Mouse (Mus musculus): ENCODE measurements around the gene Tec. TPM values are rescaled to one million over a fixed set of nuclear protein-coding genes. Genes with fewer than 3 reads are reported as not detected.

Gene Tec
- polyA plus RNA-seq, 1 experiment from 2014 or later: 7.9 TPM

DNA sequence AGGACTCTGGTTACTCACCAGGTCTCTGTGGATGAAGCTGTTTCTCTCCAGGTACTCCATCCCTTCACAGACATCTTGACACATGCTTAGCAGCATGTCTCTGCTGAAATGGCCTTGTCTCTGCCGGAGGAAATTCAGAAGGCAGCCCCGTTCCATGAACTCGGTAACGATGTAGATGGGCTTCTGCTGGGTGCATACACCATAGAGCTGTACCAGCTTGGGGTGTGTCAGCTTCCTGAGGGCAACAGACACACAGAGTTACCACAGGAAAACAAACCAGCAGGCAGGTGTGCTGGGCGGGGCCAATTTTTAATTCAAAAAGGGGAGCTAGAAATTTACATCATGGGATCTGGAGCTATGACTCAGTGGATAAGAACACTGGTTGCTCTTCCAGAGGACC, 104.7 kb downstream of the Tec start:
- Histone ChIP-seq H3K27ac (replicated peaks) (no peak overlapping the region), H3K27me3 (no peaks in the 10 kb centered on the region), H3K9ac (no peak overlapping the region), H3K36me3 (peaks cover 3% of the 10 kb centered on the region; the same call in 1 of the 2 replicates), H3K4me2 (replicated peaks) (no peak overlapping the region), H3K4me1 (peaks cover 2% of the 10 kb centered on the region; the same call in 1 of the 2 replicates), H3K9me3 (replicated peaks) (no peaks in the 10 kb centered on the region), H3K4me3 (replicated peaks) (no peak overlapping the region)
- WGBS: 90% methylated on average over 5 of the region's 5 CpGs
- ATAC-seq (ENCODE audit: insufficient number of reproducible peaks, low FRiP score, low TSS enrichment, low read depth): no peak

DNA sequence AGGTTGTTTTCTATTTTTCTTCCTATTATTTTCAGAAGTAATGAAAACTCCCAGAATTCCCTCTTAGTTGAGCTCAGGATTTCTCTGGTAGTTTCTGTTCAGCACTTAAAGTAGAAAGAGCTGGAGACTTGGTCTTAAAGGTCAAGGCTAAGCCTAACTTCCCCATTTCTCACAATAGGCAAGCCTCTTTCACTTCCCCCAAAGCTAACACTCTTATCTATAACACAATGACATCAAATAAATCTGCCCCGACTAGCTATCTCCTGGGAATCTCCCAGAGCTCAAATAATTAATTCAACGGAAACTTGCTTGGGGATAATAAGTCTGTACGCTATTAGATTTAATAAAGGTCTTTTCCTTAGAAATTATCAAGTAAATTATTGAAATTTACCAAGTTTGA, 105.3 kb downstream of the Tec start:
- Histone ChIP-seq H3K27me3 (no peaks in the 10 kb centered on the region), H3K4me3 (replicated peaks) (no peak overlapping the region), H3K4me1 (peaks cover 2% of the 10 kb centered on the region; the same call in 1 of the 2 replicates), H3K9ac (no peak overlapping the region), H3K9me3 (replicated peaks) (no peaks in the 10 kb centered on the region), H3K27ac (replicated peaks) (no peak overlapping the region), H3K36me3 (peaks cover 3% of the 10 kb centered on the region; the same call in 1 of the 2 replicates), H3K4me2 (replicated peaks) (no peak overlapping the region)
- no peak for ATAC-seq (ENCODE audit: insufficient number of reproducible peaks, low FRiP score, low TSS enrichment, low read depth)
- WGBS: 70% methylated on average over 3 of the region's 3 CpGs

DNA sequence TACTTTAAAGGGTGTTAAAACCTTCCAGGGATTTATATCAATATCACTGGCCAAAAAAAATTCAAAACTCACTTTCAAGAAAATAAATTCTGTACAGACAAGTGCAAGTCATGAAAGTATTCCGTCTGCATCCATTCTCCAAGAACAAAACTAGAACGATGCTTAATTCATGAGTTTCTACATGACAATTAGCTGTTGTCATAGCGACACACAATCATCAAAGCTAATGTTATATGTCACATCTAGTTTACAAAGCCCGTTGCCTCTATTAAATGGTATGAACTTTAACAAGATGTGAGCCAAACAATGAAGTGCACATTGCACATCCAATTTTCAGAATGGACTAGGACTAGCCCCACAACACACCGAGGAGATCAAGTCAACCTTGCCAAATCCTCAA, 106.5 kb downstream of the Tec start:
- ATAC-seq (ENCODE audit: insufficient number of reproducible peaks, low FRiP score, low TSS enrichment, low read depth): no peak
- peaks cover 2% of the 10 kb centered on the region; the same call in 1 of the 2 replicates for H3K4me1 ChIP-seq
- no peak overlapping the region for H3K27ac ChIP-seq (replicated peaks)
- H3K36me3 ChIP-seq: peaks cover 3% of the 10 kb centered on the region; the same call in 1 of the 2 replicates
- no peaks in the 10 kb centered on the region for H3K9me3 ChIP-seq (replicated peaks)
- no peak overlapping the region for H3K4me2 ChIP-seq (replicated peaks)
- H3K27me3 ChIP-seq: no peaks in the 10 kb centered on the region
- no peak overlapping the region for H3K9ac ChIP-seq
- no peak overlapping the region for H3K4me3 ChIP-seq (replicated peaks)
- WGBS: 80% methylated on average over 5 of the region's 5 CpGs

DNA sequence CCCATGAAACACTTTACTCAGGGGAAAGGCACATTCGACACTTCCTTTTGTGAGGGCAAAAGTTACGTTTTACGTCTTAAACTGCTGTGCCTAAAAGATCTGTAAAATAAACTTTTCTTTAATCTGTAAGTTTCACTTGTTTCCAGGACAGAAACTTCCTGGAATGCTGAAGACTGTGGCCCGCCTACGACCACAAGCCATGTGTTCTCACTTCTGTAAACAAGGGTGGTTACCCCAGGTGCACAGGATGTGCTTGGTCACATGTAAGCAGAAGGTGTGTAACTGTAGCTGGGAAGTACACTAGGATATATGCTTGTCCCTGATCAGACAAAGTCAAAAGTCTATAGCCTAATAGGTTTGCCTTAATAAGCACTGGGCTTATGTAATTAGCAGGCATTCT, 107.0 kb downstream of the Tec start:
- Histone ChIP-seq H3K4me3 (replicated peaks) (no peak overlapping the region), H3K27ac (replicated peaks) (no peak overlapping the region), H3K4me1 (peaks cover 2% of the 10 kb centered on the region; the same call in 1 of the 2 replicates), H3K36me3 (peaks cover 3% of the 10 kb centered on the region; the same call in 1 of the 2 replicates), H3K27me3 (no peaks in the 10 kb centered on the region), H3K4me2 (replicated peaks) (no peak overlapping the region), H3K9me3 (replicated peaks) (no peaks in the 10 kb centered on the region), H3K9ac (no peak overlapping the region)
- no peak for ATAC-seq (ENCODE audit: insufficient number of reproducible peaks, low FRiP score, low TSS enrichment, low read depth)
- 61% methylated on average over 5 of the region's 5 CpGs for WGBS

DNA sequence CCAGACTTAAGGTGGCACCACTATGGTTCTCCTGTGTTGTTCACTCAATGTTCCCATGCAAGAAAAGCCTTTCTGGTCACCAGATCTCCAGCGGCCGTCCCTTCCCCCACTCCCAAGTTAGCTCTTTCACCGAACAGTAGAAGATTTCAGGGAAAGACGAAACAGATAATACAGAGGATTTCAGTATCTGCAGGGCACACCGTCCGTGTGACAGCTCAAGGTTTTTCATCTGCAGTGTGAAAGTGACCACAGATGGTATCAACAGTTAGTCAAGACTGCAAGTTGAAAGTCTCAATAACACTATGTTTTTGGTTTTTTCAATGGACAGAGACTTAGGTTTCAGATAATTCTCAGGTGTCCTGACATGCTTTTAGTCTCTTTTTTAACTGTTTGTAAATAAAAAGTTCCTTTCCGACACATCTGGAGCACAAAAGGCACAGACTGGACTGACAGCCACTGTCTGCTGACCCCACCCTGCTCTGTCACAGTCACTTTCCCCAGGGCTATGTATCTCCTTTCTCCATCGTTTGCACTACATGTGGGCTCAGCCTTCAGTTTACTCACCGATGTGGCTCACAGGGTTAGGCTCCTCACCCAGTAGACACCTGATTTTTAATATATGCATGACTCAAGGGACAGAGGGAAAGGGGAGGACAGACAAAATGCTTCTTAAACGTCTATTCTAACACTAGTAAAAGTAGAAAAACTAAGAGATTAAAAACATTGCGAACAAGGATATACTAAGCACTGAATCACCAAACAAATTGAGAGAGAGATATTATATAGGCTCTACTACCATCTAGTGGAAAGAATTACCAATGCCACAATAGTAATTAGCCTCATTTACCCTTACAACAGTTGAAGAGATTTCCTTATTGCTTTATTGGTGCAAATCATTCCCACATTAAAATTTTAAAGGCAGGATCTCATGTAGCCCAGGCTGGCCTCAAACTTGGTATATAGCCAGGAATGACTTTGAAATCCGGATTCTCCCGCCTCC, 109.1 kb downstream of the Tec start:
- peaks cover 2% of the 10 kb centered on the region; the same call in 1 of the 2 replicates for H3K4me1 ChIP-seq
- WGBS: 52% methylated on average over 13 of the region's 13 CpGs
- no peak for ATAC-seq (ENCODE audit: insufficient number of reproducible peaks, low FRiP score, low TSS enrichment, low read depth)
- H3K27ac ChIP-seq (replicated peaks): no peak overlapping the region
- peaks cover 3% of the 10 kb centered on the region; the same call in 1 of the 2 replicates for H3K36me3 ChIP-seq
- no peak overlapping the region for H3K9ac ChIP-seq
- H3K9me3 ChIP-seq (replicated peaks): no peaks in the 10 kb centered on the region
- no peak overlapping the region for H3K4me3 ChIP-seq (replicated peaks)
- H3K27me3 ChIP-seq: no peaks in the 10 kb centered on the region
- H3K4me2 ChIP-seq (replicated peaks): no peak overlapping the region

DNA sequence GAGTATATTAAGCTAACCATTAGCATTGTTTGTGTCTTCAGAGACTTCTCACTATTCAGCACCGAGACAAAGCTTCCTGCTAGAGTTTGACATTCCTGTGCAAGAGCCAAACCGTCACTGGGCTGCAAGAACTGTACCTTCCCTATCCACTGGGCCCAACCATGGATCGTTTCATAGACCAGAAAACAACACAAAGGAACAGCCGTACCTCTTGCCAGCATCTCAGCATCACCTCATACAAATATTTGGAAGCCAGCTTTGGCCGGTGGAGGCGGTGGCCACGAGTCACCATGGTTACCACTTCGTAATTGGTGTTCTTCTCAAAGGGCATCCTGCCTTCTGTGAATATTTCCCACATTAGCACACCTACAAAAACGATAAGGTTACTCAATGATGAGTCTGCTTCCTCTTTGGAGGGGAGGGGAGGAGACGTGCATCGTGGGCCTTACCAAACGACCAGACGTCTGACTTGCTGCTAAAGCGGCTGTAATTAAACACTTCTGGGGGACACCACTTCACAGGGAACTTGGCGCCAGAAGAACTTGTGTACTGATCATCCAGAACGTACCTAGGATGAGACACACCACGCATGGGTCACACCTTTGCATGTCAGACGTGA, 111.0 kb downstream of the Tec start:
- no peak overlapping the region for H3K4me3 ChIP-seq (replicated peaks)
- no peak for ATAC-seq (ENCODE audit: insufficient number of reproducible peaks, low FRiP score, low TSS enrichment, low read depth)
- no peaks in the 10 kb centered on the region for H3K36me3 ChIP-seq
- H3K27me3 ChIP-seq: no peaks in the 10 kb centered on the region
- no peak overlapping the region for H3K9ac ChIP-seq
- H3K9me3 ChIP-seq (replicated peaks): no peaks in the 10 kb centered on the region
- H3K4me1 ChIP-seq: peaks cover 2% of the 10 kb centered on the region; the same call in 1 of the 2 replicates
- H3K27ac ChIP-seq (replicated peaks): no peak overlapping the region
- no peak overlapping the region for H3K4me2 ChIP-seq (replicated peaks)
- WGBS: 76% methylated on average over 18 of the region's 18 CpGs

DNA sequence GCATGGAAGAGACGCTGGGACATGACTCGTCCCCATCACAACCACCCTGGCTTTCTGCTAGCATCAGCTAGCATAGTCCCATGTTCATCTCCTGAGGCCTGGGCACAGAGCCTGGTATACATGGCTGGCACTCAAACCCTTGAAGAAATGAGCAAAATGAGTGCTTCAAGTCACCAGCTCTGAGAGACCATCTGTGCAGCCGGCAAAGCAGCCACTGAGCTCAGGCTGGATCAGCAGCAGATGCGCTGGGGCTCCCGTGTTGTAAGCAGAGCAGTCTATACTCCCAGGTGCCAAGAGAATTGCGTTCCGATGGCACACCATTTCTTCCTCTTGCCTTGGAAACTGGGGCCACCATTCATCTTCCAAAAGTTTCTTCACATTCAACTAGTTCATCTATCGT, 112.3 kb downstream of the Tec start:
- ATAC-seq (ENCODE audit: insufficient number of reproducible peaks, low FRiP score, low TSS enrichment, low read depth): no peak
- no peak overlapping the region for H3K9ac ChIP-seq
- H3K36me3 ChIP-seq: no peaks in the 10 kb centered on the region
- H3K4me1 ChIP-seq: peaks cover 2% of the 10 kb centered on the region; the same call in 1 of the 2 replicates
- H3K9me3 ChIP-seq (replicated peaks): no peaks in the 10 kb centered on the region
- no peak overlapping the region for H3K4me3 ChIP-seq (replicated peaks)
- H3K27ac ChIP-seq (replicated peaks): no peak overlapping the region
- H3K27me3 ChIP-seq: no peaks in the 10 kb centered on the region
- 83% methylated on average over 8 of the region's 8 CpGs for WGBS
- H3K4me2 ChIP-seq (replicated peaks): no peak overlapping the region

DNA sequence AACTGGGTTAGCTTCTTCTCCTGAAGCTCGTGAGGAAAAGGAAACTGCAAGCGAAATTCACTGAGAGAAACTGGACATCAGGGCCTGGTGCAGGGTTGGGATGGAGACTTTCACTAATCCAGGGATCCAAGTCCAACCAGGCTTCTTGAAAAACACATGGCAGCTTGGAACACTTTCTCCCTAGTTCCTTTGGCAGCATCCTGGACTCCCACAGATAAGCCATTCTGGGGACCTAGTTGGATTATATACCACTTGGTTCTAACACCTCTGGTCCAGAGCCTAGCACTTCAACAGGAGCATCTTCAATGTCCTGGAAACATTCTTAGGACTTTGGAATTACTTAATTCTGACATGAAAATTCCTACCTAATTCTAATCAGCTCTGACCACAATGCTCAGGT, 113.2 kb downstream of the Tec start:
- Histone ChIP-seq H3K27ac (replicated peaks) (no peak overlapping the region), H3K27me3 (no peaks in the 10 kb centered on the region), H3K9ac (no peak overlapping the region), H3K9me3 (replicated peaks) (no peaks in the 10 kb centered on the region), H3K36me3 (no peaks in the 10 kb centered on the region), H3K4me2 (replicated peaks) (no peak overlapping the region), H3K4me1 (peaks cover 2% of the 10 kb centered on the region; the same call in 1 of the 2 replicates), H3K4me3 (replicated peaks) (no peak overlapping the region)
- ATAC-seq (ENCODE audit: insufficient number of reproducible peaks, low FRiP score, low TSS enrichment, low read depth): no peak
- 78% methylated on average over 2 of the region's 2 CpGs for WGBS

DNA sequence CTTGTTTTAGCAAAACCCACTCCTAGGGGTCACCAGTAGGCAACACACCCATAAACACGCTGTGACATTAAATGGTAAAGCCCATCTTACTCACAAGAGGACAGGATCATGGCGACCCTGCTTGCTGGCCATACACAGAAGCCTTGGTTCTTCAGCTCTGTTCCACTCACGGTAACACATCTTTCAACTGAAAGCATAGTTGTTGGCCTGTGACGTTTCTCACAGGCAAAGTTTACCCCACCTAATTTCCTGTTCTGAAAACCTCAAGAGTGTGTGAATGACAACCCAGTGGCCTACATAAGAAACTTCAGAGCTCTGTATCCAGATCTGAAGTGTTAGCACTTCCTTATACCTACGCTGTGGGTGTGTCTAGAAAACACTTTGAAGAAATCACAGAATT, 115.7 kb downstream of the Tec start, which contains the start of gene Txk:
Gene Txk (minus strand): TSS at position 193 of the 400 bp plus-strand sequence.
- Histone ChIP-seq H3K4me2 (replicated peaks) (no peak within 1 kb of the TSS), H3K27me3 (no peaks in the 10 kb centered on the region), H3K9me3 (replicated peaks) (no peaks in the 10 kb centered on the region), H3K36me3 (no peaks in the 10 kb centered on the region), H3K27ac (replicated peaks) (no peak within 1 kb of the TSS), H3K4me1 (no peaks in the 10 kb centered on the region), H3K9ac (no peak within 1 kb of the TSS), H3K4me3 (replicated peaks) (no peak within 1 kb of the TSS)
- 80% methylated on average over 5 of the region's 5 CpGs for WGBS
- ATAC-seq (ENCODE audit: insufficient number of reproducible peaks, low FRiP score, low TSS enrichment, low read depth): no peak

DNA sequence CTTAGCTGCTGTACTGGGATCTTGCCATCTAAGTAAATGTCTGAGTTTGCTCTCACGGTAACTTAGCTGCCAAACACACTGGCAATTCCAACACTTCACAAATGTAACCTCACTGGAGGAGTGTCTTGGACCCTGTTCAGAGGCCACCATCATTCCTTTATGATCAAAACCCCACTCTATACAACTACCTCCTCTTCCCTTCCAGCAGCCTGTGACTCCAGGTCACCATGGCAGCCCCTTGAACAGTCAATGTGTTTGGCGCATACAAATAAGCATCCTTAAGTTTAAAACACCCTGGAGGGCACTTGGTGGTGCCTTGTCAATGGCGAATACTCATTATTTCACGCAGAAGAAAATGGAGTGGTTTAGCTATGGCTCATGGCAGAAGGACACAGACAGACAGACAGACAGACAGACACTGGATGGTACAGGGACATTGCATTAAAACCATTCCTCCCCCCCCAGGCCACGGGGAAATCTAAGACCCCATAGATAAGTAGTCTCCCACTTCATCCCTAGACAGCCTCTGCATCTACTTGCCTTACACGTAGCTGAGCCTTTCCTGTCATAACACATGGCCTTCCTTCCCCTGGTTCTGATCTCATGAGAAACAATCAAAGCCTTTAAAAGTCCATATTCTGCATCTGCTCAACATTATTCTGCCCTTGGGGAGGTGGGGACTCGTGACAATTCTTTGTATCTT, 117.1 kb downstream of the Tec start:
- no peak for ATAC-seq (ENCODE audit: insufficient number of reproducible peaks, low FRiP score, low TSS enrichment, low read depth)
- WGBS: 73% methylated on average over 7 of the region's 7 CpGs
- H3K9me3 ChIP-seq (replicated peaks): no peaks in the 10 kb centered on the region
- H3K4me3 ChIP-seq (replicated peaks): no peak overlapping the region
- H3K36me3 ChIP-seq: no peaks in the 10 kb centered on the region
- no peaks in the 10 kb centered on the region for H3K27me3 ChIP-seq
- no peak overlapping the region for H3K4me2 ChIP-seq (replicated peaks)
- H3K27ac ChIP-seq (replicated peaks): no peak overlapping the region
- H3K9ac ChIP-seq: no peak overlapping the region
- no peaks in the 10 kb centered on the region for H3K4me1 ChIP-seq

DNA sequence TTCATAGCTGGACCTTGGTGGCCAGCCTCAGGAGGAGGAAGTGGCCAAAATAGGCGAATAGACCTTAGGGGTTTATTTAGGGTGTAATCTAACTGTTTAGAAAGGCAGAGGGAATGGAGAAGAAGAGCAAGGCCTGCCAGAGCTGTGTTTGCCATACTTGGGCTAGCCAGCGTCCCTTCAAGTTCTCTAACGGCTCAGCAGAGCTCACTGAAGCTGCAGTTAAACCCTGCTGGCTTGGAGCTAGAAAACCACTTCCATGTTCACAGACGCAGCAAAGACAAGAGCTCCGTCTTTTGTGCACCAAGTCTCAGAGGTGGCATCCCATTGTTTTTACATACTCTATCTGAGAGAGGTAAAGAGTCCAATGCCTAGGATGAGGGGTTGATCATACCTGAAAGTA, 118.1 kb downstream of the Tec start:
- Histone ChIP-seq H3K4me1 (no peaks in the 10 kb centered on the region), H3K4me2 (replicated peaks) (no peak overlapping the region), H3K9ac (no peak overlapping the region), H3K9me3 (replicated peaks) (no peaks in the 10 kb centered on the region), H3K36me3 (no peaks in the 10 kb centered on the region), H3K27me3 (no peaks in the 10 kb centered on the region), H3K27ac (replicated peaks) (no peak overlapping the region), H3K4me3 (replicated peaks) (no peak overlapping the region)
- WGBS: 84% methylated on average over 5 of the region's 5 CpGs
- ATAC-seq (ENCODE audit: insufficient number of reproducible peaks, low FRiP score, low TSS enrichment, low read depth): no peak
